Mouse (Mus musculus) Patski (cell line): ENCODE results near the gene Gm9817. TPM values are rescaled to one million over a fixed set of nuclear protein-coding genes. Genes with fewer than 3 reads are reported as not detected.
"Not testable (repeated sequence)": the region's sequence is repeated elsewhere in the genome, so short reads cannot be mapped to it uniquely, and the experiment has no call there.

Source experiments
- ATAC-seq: fragments of 100-300 bp; one replicate; pipeline ENCODE4 v1.8.0; 2021
- CTCF ChIA-PET: fragments of 350-600 bp; sonication (Branson Sonifier 250); formaldehyde crosslinking; loops from one replicate; lab custom pipeline; 2022; ENCODE audit warnings: inconsistent platforms; lab: Charles Lee
- POLR2A ChIA-PET: fragments of 350-600 bp; sonication (Branson Sonifier 250); formaldehyde crosslinking; loops from one replicate; lab custom pipeline; 2022; ENCODE audit warnings: antibody characterized with exemption, inconsistent platforms; lab: Charles Lee
- DNase-seq: peaks from one replicate; pipeline ENCODE4 v3.0.0-alpha.2; 2011; ENCODE audit warnings: low read depth, low spot score
- H3K27me3 ChIP-seq: fragments of 371-371 bp; one replicate; pipeline ENCODE4 v1.5.1; 2021
- CTCF ChIP-seq: fragments of 100-300 bp; IDR thresholded peaks from one replicate; pipeline ENCODE4 v1.5.1; 2021
- in situ Hi-C: fragments of 300-500 bp; cut with MboI; formaldehyde crosslinking; loops from 3 replicates; pipeline ENCODE4 v1.11.1; 2018; ENCODE audit warnings: low pct_unique_long_range_greater_than_20kb, mixed read lengths
- polyA plus RNA-seq: library from polyadenylated mRNA; unstranded; gene quantifications from one replicate; pipeline ENCODE4 v1.2.3, GENCODE M21; 2021

Gm9817 gene
- polyA plus RNA-seq: not detected

DNA sequence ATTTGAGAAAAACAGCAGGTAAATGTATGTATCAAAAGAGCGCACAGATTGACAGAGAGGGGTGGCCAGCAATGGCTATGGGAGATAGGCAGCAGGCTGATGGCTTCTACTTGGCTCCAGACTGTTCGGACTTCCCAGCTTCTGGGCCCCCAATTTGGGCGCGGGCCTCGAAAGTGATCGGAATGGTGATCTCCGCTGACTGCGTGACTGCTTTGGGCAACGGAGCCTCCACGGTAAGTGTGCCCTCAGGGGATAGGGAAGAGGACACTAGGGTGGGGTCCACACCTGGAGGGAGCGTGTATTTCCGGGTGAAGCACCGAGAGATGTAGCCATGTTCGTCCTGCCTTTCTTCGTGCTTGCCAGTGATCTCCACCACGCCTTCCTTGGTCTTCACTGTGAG, at the start of gene Gm9817:
Gene Gm9817, plus strand, starts transcription at position 301 of the 400 bp plus-strand sequence.
- H3K27me3 ChIP-seq: peaks cover 13% of the 10 kb centered on the region
- POLR2A ChIA-PET, DNase-seq, CTCF ChIA-PET, ATAC-seq, in situ Hi-C loops: not testable (repeated sequence)

DNA sequence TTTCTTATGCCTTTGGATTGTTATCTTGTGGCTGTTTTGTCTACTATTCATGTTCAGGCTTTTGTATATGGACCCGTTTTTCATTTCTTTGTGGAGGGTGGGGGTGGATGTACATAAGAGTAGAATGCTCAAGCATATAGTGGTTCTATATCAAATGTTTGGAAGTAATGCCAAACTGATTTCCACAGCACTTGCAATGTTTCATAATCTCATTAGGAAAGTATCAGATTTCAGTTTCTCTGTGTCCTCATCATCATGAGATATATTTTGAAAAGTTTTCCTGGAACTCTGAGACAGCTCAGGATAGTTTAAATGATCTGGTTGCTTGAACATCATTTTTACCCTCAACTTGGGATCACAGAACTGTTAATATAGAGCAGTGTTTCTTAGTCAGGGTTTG, 48.7 kb upstream of the Gm9817 start:
- H3K27me3 ChIP-seq: no peaks in the 10 kb centered on the region
- CTCF ChIA-PET: interaction anchor here (1.4 to 2.3 kb wide), 4 partner anchors 10 to 415 kb away, joined by 3 to 12 read pairs (median 6); no protein-coding TSS in a partner anchor
- DNase-seq: no peak
- in situ Hi-C loops: loop anchor here (5.0 to 10.0 kb wide), 3 partner anchors 135 to 448 kb away; no protein-coding TSS in a partner anchor
- TF ChIP-seq CTCF: no peak
- no peak for ATAC-seq
- POLR2A ChIA-PET: no interaction called here

DNA sequence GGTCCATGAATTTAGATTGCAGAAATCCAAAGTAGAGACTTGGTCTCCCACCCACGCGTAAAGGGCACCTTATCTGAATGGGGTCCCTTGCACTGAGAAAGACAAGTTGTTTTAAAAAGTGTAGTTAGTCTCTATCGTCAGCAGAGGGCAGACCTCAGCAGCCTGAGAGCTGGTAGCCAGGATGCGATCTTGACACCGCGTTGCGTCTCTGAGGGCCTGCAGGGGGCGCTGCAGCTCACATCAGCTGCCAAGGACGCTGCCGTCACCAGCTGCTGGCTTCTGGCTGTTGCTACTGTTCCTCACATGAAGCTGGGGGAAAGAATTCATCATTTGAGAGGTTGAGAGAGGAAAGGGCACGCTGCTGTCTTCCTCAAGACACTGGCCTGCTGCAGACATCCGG, 47.7 kb upstream of the Gm9817 start:
- H3K27me3 ChIP-seq: no peaks in the 10 kb centered on the region
- CTCF ChIA-PET: interaction anchor here (0.6 to 2.3 kb wide), 11 partner anchors 11 to 459 kb away, joined by 3 to 12 read pairs (median 4); no protein-coding TSS in a partner anchor
- ATAC-seq: peak; percentile 54
- DNase-seq: peak; percentile 50
- POLR2A ChIA-PET: no interaction called here
- peak; percentile 99 for TF ChIP-seq CTCF
- in situ Hi-C loops: loop anchor here (5.0 to 10.0 kb wide), 3 partner anchors 134 to 446 kb away; no protein-coding TSS in a partner anchor

DNA sequence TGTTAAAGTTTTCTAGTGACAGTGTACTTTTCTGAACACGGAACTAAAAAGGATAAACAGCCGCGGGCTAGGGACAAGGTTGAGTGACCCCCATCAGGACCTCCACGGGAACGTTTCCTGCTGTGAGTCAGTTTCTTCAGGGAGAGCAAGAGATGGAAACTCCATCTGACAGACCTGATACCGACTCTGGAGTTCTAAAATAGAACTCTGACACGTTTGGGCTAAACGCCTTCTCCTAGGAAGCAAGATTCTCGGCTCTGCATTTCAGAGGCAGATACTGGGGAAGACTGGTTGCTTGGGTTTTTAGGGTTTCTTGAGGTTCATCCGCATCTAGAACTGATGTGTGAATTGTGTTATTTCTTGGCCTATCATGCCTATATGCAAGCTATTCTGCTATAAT, 47.2 kb upstream of the Gm9817 start:
- TF ChIP-seq CTCF: no peak
- ChIA-PET CTCF (interaction anchor here (0.6 to 2.3 kb wide), 11 partner anchors 11 to 459 kb away, joined by 3 to 12 read pairs (median 4); no protein-coding TSS in a partner anchor), POLR2A (no interaction called here)
- peak; percentile 19 for DNase-seq
- in situ Hi-C loops: loop anchor here (5.0 to 10.0 kb wide), 3 partner anchors 133 to 446 kb away; no protein-coding TSS in a partner anchor
- ATAC-seq: no peak
- H3K27me3 ChIP-seq: no peaks in the 10 kb centered on the region

DNA sequence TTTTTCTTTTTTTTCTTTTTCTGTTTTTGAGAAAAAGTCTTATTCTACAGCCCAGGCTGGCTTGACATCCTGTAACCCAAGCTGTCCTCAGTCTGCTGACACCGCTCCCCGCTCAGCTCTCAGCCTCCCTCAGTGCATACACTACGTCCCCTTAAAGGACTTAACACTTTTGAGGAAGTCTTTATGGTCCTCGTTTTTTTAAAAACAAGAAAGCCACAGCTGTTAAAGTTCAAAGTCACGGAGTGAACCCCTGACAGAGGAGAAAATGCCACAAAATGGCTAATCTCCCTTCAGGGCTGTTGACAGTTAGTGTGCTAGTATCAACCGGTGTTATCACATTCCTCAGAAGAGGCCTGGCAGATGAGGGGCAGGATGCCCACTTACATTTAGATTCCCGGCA, 46.7 kb upstream of the Gm9817 start:
- in situ Hi-C loops: loop anchor here (5.0 to 10.0 kb wide), 3 partner anchors 133 to 446 kb away; no protein-coding TSS in a partner anchor
- no peak for ATAC-seq
- DNase-seq: no peak
- POLR2A ChIA-PET: interaction anchor here (0.6 kb wide), 1 partner anchor 493 kb away, joined by 4 read pairs; no protein-coding TSS in a partner anchor
- CTCF ChIA-PET: interaction anchor here (0.8 to 2.3 kb wide), 8 partner anchors 12 to 446 kb away, joined by 3 to 12 read pairs (median 4); no protein-coding TSS in a partner anchor
- no peaks in the 10 kb centered on the region for H3K27me3 ChIP-seq
- no peak for TF ChIP-seq CTCF

DNA sequence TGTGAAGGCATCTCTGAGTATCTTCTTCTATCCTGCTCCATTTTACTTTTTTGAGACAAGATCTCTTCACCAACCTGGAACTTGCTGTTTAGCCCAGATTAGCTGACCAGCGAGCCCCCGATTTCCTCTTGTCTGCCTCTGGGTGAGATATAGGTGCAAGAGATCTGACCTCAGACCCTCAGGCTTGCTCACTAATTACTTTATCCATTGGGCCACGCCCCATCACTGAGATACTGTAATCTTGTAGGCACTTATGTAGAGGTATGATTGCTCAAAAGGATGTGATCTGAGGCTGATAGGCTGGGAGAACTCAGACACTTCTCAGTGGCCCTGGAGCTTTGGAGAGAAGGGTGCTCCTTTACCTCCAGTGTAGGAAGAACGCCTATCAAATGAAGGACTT, 46.0 kb upstream of the Gm9817 start:
- TF ChIP-seq CTCF: no peak
- DNase-seq (no peak), ATAC-seq (no peak)
- ChIA-PET POLR2A (no interaction called here), CTCF (no interaction called here)
- no peaks in the 10 kb centered on the region for H3K27me3 ChIP-seq
- in situ Hi-C loops: loop anchor here (5.0 to 10.0 kb wide), 3 partner anchors 132 to 445 kb away; no protein-coding TSS in a partner anchor

DNA sequence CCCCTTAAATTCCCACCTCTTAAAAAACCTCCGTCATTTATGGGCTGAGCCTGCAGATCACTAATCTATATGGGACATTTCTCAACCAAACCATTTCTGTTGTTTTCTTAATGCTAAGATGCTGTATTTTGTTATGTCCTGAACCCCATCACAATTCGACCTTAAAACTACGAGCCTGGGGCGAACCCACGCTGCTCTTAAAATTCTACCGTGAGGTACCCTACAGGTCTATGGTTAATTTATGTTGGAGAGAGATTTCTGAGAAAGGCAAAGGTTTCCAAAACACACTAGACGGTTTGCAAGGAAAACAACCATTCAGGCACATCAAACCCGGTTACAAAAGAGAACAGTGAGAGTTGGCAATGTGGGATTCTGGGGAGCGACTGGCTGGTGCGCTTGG, 45.1 kb upstream of the Gm9817 start:
- POLR2A ChIA-PET: no interaction called here
- H3K27me3 ChIP-seq: no peaks in the 10 kb centered on the region
- CTCF ChIA-PET: no interaction called here
- no peak for TF ChIP-seq CTCF
- in situ Hi-C loops: loop anchor here (5.0 to 10.0 kb wide), 3 partner anchors 131 to 444 kb away; no protein-coding TSS in a partner anchor
- ATAC-seq (no peak), DNase-seq (no peak)

DNA sequence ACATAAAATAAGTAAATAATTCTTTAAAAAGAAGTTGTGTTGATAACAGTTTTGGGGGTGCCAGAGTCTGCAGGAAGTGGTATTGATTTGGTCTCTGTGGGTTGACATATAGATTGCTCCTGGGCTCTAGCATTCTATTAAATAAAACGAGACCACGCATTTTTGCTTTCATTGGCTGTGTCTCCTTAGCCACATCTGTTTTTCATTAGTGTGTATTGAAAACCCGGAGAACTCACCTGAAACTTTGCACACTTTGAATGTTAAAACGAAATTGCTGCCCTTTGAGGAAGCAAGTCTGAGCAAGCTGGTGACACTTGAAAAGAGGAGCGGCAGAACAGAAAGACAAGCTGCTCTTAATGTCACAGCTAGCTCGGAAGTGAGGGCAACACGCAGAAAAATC, 43.7 kb upstream of the Gm9817 start:
- CTCF ChIA-PET: no interaction called here
- POLR2A ChIA-PET: no interaction called here
- ATAC-seq: no peak
- DNase-seq: no peak
- no peaks in the 10 kb centered on the region for H3K27me3 ChIP-seq
- TF ChIP-seq CTCF: no peak
- in situ Hi-C loops: loop anchor here (5.0 to 10.0 kb wide), 3 partner anchors 130 to 443 kb away; no protein-coding TSS in a partner anchor

DNA sequence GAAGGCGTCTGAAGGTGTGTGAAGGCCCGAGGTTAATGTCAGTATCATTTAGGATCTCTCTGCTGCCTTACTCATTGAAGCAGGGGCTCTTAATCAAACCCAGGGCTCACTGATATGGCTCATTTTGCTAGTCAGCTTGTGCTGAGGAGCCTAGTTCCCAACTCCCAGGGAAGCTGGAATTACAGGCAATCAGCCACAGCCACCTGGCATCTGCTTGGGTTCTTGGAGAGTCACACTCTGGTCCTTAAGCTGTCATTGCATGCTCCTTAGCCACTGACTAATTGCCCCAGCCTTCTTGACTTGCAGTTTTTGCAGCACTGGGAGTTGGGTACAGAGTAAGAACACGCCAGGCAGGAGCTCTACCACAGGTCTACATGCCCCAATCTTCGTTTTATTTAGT, 42.1 kb upstream of the Gm9817 start:
- in situ Hi-C loops: loop anchor here (10.0 kb wide), 2 partner anchors 128 to 408 kb away; no protein-coding TSS in a partner anchor
- DNase-seq: no peak
- ChIA-PET POLR2A (no interaction called here), CTCF (no interaction called here)
- no peak for ATAC-seq
- no peaks in the 10 kb centered on the region for H3K27me3 ChIP-seq
- no peak for TF ChIP-seq CTCF

DNA sequence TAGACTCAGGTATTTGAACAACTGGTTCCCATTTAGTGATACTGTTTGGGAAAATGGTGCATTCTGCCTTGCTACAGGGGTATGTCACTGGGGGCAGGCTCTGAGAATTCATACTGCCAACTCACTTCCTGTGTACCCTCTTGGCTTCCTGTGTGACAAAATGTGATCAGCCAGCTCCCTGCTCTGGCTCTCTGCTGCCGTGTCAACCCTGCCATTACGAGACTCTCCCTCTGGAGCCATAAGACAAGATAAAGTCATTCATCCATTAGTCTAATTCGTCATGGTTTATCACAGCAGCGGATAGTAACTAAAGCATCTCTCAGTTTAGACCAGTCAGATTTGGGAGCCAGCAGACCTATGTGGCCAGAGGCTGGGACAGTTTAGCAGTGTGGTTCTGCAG, 38.3 kb upstream of the Gm9817 start:
- in situ Hi-C loops: no loop called here
- DNase-seq (no peak), ATAC-seq (no peak)
- CTCF ChIA-PET: no interaction called here
- POLR2A ChIA-PET: no interaction called here
- H3K27me3 ChIP-seq: peaks cover 9% of the 10 kb centered on the region
- TF ChIP-seq CTCF: no peak

DNA sequence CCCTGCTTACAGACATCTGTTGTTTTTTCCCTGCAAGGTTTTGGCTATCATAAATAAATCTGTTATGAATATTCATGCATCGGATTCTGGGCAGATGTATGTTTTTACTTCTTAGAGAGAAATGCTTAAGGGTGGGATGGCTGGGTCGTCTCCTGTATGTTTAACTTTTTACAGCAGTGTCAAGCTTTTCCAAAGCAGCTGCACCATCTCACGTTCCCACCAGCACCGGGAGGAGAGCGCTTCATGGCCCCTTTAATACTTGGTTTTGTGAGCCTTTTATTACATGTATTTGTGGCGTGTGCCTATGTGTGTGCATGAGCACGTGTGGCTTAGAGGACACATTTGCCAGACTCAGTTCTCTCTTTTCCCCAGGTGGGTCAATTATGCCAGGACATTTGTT, 37.8 kb upstream of the Gm9817 start:
- POLR2A ChIA-PET: no interaction called here
- no peak for ATAC-seq
- TF ChIP-seq CTCF: no peak
- DNase-seq: no peak
- CTCF ChIA-PET: no interaction called here
- in situ Hi-C loops: no loop called here
- peaks cover 12% of the 10 kb centered on the region for H3K27me3 ChIP-seq
